Mouse (Mus musculus): ENCODE results near the gene Scgb2b26.
"Not testable (repeated sequence)": the region's sequence is repeated elsewhere in the genome, so short reads cannot be mapped to it uniquely, and the experiment has no call there.

Gene Scgb2b26

GRCm38 (mm10) chr7:33944940-33945339 is at the start of gene Scgb2b26:
Scgb2b26 (minus strand) TSS chr7:33945040.
- no peaks in the 10 kb centered on the region for H3K27me3 ChIP-seq (ENCODE audit: control insufficient read depth, insufficient read depth, low read length, poor library complexity, severe bottlenecking)
- no peaks in the 10 kb centered on the region for H3K36me3 ChIP-seq (ENCODE audit: control insufficient read depth, insufficient read depth, low read length, poor library complexity, severe bottlenecking)
- DNase-seq (ENCODE audit: low read depth, low spot score): no peak

GRCm38 (mm10) chr7:33982281-33982680 is 37.4 kb upstream of the Scgb2b26 start:
- DNase-seq (ENCODE audit: low read depth, low spot score); H3K27me3 ChIP-seq (ENCODE audit: control insufficient read depth, insufficient read depth, low read length, poor library complexity, severe bottlenecking); H3K36me3 ChIP-seq (ENCODE audit: control insufficient read depth, insufficient read depth, low read length, poor library complexity, severe bottlenecking): not testable (repeated sequence)

- H3K27me3 ChIP-seq (ENCODE audit: control insufficient read depth, insufficient read depth, low read length, poor library complexity, severe bottlenecking): no peaks in the 10 kb centered on the region
- H3K36me3 ChIP-seq (ENCODE audit: control insufficient read depth, insufficient read depth, low read length, poor library complexity, severe bottlenecking): no peaks in the 10 kb centered on the region
- peak; percentile 15 for DNase-seq (ENCODE audit: low read depth, low spot score)
Observed at GRCm38 (mm10) chr7:33902982-33903381, 41.9 kb downstream of the Scgb2b26 start.

DNA sequence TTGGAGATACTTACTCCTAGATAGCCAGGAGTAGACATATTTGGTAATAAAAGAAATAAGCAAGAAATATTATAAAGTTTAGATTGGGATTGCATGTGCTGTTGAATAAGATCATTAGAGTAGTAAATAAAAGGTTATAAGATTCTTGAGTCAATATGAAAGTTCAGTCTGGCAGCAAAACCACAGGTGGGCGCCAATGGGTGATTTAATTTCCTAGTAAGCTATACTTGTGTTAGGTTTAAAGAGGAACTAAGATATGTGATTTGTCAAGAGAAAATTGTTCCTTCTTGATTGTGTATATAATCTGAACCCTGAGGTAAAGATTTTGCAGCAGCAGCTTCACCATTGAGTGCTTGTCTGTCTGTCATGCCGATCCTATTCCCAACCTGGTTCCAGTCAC is 44.0 kb downstream of the Scgb2b26 start:
- Histone ChIP-seq H3K27me3 (ENCODE audit: control insufficient read depth, insufficient read depth, low read length, poor library complexity, severe bottlenecking) (no peaks in the 10 kb centered on the region), H3K36me3 (ENCODE audit: control insufficient read depth, insufficient read depth, low read length, poor library complexity, severe bottlenecking) (no peaks in the 10 kb centered on the region)
- DNase-seq (ENCODE audit: low read depth, low spot score): peak; percentile 49

GRCm38 (mm10) chr7:33900007-33900406 is 44.8 kb downstream of the Scgb2b26 start:
- Histone ChIP-seq H3K36me3 (ENCODE audit: control insufficient read depth, insufficient read depth, low read length, poor library complexity, severe bottlenecking) (no peaks in the 10 kb centered on the region), H3K27me3 (ENCODE audit: control insufficient read depth, insufficient read depth, low read length, poor library complexity, severe bottlenecking) (no peaks in the 10 kb centered on the region)
- peak; percentile 48 for DNase-seq (ENCODE audit: low read depth, low spot score)
